Mouse (Mus musculus) kidney, adult 2 months (tissue): Measurements from ENCODE around the gene Lrsam1.

ENCODE experiments used
- CTCF ChIP-seq: fragments of 200-500 bp; conservative IDR thresholded peaks from 2 replicates; pipeline ENCODE4 v1.5.1; 2011; ENCODE audit warnings: low read depth, mild to moderate bottlenecking, control low read depth, low read length, moderate library complexity, mixed read lengths; ENCODE audit not compliant: insufficient read depth, insufficient read length
- POLR2A ChIP-seq: fragments of 200-500 bp; IDR thresholded peaks from one replicate; pipeline ENCODE4 v1.6.1; 2011; ENCODE audit warnings: low read depth, low read length, control low read depth

DNA sequence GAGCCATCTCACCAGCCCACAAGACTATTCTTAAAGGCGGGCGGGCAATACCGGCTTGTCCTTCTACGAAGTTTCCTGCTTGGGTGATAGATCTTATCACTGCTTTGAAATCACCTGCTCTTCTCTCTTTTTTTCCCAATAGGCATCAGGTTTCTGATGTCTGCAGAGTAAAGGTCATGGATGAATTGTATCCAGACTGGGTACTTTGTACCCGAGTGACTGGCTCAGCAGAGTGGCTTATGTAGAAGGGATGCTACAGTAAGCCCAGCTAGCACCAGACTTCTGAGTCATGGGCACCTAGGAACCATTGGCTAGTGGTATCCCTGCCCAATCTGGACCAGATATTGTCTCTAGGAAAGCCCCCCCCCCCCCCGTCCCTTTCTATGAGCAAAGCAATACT lies 22.2 kb upstream of the Lrsam1 start:
- TF ChIP-seq CTCF (no peak), POLR2A (no peak)
